Mouse (Mus musculus) liver, embryonic 13.5 days (tissue): ENCODE results near the gene Cd248. TPM values are rescaled to one million over a fixed set of nuclear protein-coding genes. Genes with fewer than 3 reads are reported as not detected.

Experiments used
- ATAC-seq: fragments of 200-750 bp; cut with Nextera tagmentation; 2 replicates; pipeline ENCODE4 v1.8.0; 2017; ENCODE audit warnings: low read depth, mild to moderate bottlenecking, moderate number of reproducible peaks, moderate library complexity
- DNase-seq: peaks from one replicate; pipeline ENCODE4 v3.0.0; 2022
- H3K27ac ChIP-seq: fragments of 300-500 bp; sonication (generic); 2 replicates; pipeline ENCODE4 v1.5.1; 2015; ENCODE audit warnings: moderate library complexity, mild to moderate bottlenecking, inconsistent platforms
- H3K27me3 ChIP-seq: fragments of 300-500 bp; sonication (generic); 2 replicates; pipeline ENCODE4 v1.6.1; 2015; ENCODE audit warnings: mild to moderate bottlenecking, inconsistent platforms
- H3K36me3 ChIP-seq: fragments of 300-500 bp; sonication (generic); 2 replicates; pipeline ENCODE4 v1.6.1; 2015; ENCODE audit warnings: mild to moderate bottlenecking, inconsistent platforms
- H3K4me1 ChIP-seq: fragments of 300-500 bp; sonication (generic); replicated peaks from 2 replicates; pipeline ENCODE4 v1.6.1; 2015; ENCODE audit warnings: inconsistent platforms
- H3K4me2 ChIP-seq: fragments of 300-500 bp; sonication (generic); 2 replicates; pipeline ENCODE4 v1.6.1; 2015; ENCODE audit warnings: inconsistent platforms, mild to moderate bottlenecking, moderate library complexity
- H3K4me3 ChIP-seq: fragments of 300-500 bp; sonication (generic); replicated peaks from 2 replicates; pipeline ENCODE4 v1.5.1; 2015; ENCODE audit warnings: mild to moderate bottlenecking, inconsistent platforms
- H3K9ac ChIP-seq: fragments of 300-500 bp; sonication (generic); 2 replicates; pipeline ENCODE4 v1.6.1; 2015; ENCODE audit warnings: mild to moderate bottlenecking, inconsistent platforms
- H3K9me3 ChIP-seq: fragments of 300-500 bp; sonication (generic); replicated peaks from 2 replicates; pipeline ENCODE4 v1.6.1; 2016; ENCODE audit warnings: inconsistent platforms
- WGBS: fragments of 180-500 bp; shearing (Covaris S2); methylation state at CpG from one replicate; pipeline ENCODE4 v1.1.7; 2015; ENCODE audit not compliant: insufficient replicate concordance; 5-methylcytosine and 5-hydroxymethylcytosine counted together
- polyA plus RNA-seq: library from polyadenylated mRNA; unstranded; fragments of >200 nt; fragmentation: Nextera tagmentation; extraction: Ambion mirVana; gene quantifications from 2 replicates; pipeline ENCODE4 v1.2.1, GENCODE M21; 2015

The Cd248 gene
- polyA plus RNA-seq, 1 experiment from 2014 or later = 3.1 TPM

DNA sequence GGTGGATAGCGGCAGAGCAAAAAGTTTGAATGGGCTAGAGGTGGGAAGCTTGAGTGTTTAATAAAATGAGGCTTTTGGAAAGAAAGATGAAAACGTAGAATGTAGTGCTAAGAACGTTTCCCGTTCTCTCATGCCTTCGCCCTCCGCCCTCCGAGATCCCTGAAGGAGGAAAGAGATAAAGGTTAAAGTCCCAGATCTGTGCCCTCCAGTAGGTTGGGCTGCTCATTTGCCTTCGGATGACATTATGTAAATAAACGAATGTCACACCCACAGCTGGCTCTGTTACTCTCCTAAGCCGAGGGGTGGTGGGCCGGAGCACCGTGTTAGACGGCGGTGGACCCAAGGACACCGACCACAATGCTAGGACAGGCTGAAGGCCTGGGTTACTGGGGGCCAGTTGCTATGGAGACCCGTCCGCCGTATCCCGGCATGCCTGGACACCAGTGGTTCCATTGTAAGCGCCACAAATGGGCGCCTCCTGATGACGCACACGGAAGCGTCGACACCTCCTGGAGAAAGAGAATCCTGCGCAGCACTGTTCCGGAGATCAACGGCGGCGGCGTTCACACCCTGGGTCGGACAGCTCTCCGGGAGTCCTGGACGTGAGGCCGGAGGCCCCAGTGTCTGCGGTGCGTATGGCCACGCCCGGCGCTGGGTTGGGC lies 26.9 kb upstream of the Cd248 start, which contains the start of gene Brms1:
Brms1 (plus strand) TSS at position 493 of the 662 bp plus-strand sequence.
- 3% methylated on average over 40 of the region's 40 CpGs for WGBS
- H3K36me3 ChIP-seq = peaks cover 18% of the 10 kb centered on the region; the same call in 1 of the 2 replicates
- peak within 1 kb of the TSS; percentile 82 for H3K27ac ChIP-seq
- H3K9me3 ChIP-seq = no peaks in the 10 kb centered on the region
- H3K4me1 ChIP-seq = peaks cover 45% of the 10 kb centered on the region
- DNase-seq (peak; percentile 82), ATAC-seq (peak; percentile 74)
- peak within 1 kb of the TSS; percentile 75 for H3K9ac ChIP-seq
- H3K4me2 ChIP-seq = peak within 1 kb of the TSS; percentile 95
- H3K27me3 ChIP-seq = no peaks in the 10 kb centered on the region
- peak within 1 kb of the TSS; percentile 75 for H3K4me3 ChIP-seq

DNA sequence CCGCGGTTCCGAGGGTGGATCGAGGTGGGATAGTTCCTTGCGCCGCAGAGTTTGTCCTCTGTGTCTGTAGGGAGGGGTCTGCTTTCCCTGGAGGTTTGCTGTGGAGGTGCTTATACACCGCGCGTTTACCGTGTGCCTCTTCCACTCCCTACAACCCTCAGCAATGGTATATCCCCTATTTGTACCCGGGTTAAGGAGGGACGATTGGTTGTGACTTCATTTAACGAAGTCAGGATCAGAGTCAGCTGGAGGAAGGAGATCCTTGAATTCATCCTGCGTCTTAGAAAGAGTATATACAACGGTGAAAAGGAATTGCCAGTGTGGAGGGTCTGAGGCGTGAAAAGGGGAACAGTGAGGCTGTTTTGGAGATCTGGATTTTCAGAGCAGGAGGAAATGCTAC lies 26.3 kb upstream of the Cd248 start:
- whole genome bisulfite sequencing = under 1% methylated on average over 16 of the region's 16 CpGs
- peak overlapping the region; percentile 75 for H3K9ac ChIP-seq
- peak overlapping the region; percentile 82 for H3K27ac ChIP-seq
- H3K4me3 ChIP-seq = peak overlapping the region; percentile 75
- H3K4me2 ChIP-seq = peak overlapping the region; percentile 95
- peaks cover 24% of the 10 kb centered on the region for H3K36me3 ChIP-seq
- peaks cover 45% of the 10 kb centered on the region for H3K4me1 ChIP-seq
- H3K27me3 ChIP-seq = no peaks in the 10 kb centered on the region
- ATAC-seq = no peak; the same call in 1 of the 2 replicates
- no peaks in the 10 kb centered on the region for H3K9me3 ChIP-seq
- DNase-seq = no peak

DNA sequence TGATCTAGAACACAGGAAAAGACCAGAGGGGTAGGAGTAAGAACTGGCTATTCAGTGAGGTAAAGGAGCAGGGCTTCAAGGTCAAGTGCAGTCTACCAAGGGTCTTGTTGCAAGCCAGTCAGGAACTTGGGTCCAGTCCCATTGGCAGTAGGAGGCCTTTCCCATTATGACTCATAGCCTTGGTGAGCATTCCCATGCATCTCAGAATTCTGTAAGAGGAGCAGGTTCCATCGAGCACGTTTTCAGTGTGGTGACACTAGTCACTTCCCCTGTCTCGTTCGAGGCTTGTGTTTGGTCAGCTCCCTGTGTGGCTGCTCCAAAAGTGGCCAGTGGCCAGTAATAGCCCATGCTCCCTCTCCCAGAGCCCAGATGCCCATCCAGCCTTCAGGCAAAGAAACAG lies 22.3 kb upstream of the Cd248 start:
- H3K4me1 ChIP-seq = peaks cover 22% of the 10 kb centered on the region
- WGBS = 68% methylated on average over 4 of the region's 4 CpGs
- no peak overlapping the region for H3K9ac ChIP-seq
- H3K27ac ChIP-seq = no peak overlapping the region
- no peak overlapping the region for H3K4me2 ChIP-seq
- peaks cover 54% of the 10 kb centered on the region for H3K36me3 ChIP-seq
- DNase-seq (no peak), ATAC-seq (no peak)
- H3K4me3 ChIP-seq = no peak overlapping the region
- H3K27me3 ChIP-seq = peaks cover 3% of the 10 kb centered on the region; the same call in 1 of the 2 replicates
- H3K9me3 ChIP-seq = no peaks in the 10 kb centered on the region

DNA sequence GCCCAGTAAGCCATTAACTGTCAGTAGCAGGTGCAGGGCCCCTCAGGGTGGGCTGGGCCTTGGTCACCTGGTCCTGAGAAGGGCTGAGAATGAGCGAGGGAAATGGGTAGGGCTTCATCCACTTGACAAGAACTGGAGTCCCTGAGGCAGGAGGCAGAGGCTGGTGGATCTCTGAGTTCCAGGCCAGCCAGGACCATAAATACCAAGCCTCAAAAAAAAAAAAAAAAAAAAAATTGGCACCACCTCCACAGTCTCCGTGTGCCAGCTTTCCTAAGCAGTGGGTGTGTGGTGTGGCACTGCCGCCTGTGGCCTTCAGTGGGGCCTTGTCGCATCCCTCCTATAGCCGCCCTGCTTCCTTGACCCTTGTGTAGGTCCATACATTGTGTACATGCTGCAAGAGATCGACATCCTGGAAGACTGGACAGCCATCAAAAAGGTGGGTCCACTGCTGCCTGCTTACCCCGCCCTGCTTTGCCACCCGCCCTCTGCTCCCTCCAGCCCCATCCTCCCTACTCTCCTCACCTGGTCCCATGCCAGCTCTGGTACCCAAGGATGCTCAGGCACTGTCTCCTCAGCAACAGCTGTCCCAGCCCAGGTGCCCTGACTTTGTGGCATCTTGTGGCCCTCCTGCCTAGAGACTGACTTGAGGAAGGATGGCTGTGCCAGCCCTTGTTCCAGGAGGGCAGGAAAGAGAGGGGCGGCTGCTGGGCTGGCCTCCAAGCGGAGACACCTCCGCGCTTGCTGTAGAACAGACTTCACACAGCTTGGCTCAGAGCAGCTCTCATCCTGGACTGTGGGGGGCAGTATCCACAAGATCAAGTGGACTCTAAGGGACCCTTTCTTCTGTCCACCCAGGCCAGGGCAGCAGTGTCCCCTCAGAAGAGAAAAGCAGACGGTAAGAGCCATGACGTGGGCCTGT lies 19.5 kb upstream of the Cd248 start:
- peaks cover 9% of the 10 kb centered on the region for H3K4me1 ChIP-seq
- H3K36me3 ChIP-seq = peaks cover 50% of the 10 kb centered on the region
- H3K4me3 ChIP-seq = no peak overlapping the region
- H3K9me3 ChIP-seq = no peaks in the 10 kb centered on the region
- H3K27ac ChIP-seq = no peak overlapping the region
- no peak for ATAC-seq
- no peak overlapping the region for H3K9ac ChIP-seq
- peaks cover 31% of the 10 kb centered on the region for H3K27me3 ChIP-seq
- DNase-seq = no peak
- no peak overlapping the region for H3K4me2 ChIP-seq
- WGBS = 77% methylated on average over 14 of the region's 14 CpGs

DNA sequence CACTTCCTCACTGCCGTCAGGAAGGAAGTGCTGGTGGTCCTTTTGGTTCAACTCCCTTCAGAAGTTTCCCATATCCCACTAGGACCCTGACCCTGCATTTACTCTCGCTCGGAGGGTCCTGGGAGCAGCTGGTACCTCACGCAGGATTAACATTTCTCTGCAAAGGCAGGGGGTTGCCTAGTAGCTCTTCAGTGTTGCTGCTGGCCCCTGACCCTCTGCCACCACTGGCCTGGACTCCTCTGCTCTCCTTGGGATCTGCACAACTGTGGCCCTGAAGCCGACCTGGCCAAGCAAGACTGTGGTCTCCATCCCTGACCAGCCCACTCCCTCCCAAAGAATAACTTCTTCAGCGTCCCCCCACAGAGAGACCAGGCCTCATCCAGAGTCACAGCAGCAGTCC lies 18.6 kb upstream of the Cd248 start:
- H3K4me3 ChIP-seq = no peak overlapping the region
- H3K27ac ChIP-seq = no peak overlapping the region
- WGBS = 69% methylated on average over 6 of the region's 6 CpGs
- peaks cover 41% of the 10 kb centered on the region for H3K27me3 ChIP-seq
- H3K9ac ChIP-seq = no peak overlapping the region
- ATAC-seq (no peak), DNase-seq (no peak)
- peaks cover 9% of the 10 kb centered on the region for H3K4me1 ChIP-seq
- no peaks in the 10 kb centered on the region for H3K9me3 ChIP-seq
- peaks cover 45% of the 10 kb centered on the region for H3K36me3 ChIP-seq
- no peak overlapping the region for H3K4me2 ChIP-seq

DNA sequence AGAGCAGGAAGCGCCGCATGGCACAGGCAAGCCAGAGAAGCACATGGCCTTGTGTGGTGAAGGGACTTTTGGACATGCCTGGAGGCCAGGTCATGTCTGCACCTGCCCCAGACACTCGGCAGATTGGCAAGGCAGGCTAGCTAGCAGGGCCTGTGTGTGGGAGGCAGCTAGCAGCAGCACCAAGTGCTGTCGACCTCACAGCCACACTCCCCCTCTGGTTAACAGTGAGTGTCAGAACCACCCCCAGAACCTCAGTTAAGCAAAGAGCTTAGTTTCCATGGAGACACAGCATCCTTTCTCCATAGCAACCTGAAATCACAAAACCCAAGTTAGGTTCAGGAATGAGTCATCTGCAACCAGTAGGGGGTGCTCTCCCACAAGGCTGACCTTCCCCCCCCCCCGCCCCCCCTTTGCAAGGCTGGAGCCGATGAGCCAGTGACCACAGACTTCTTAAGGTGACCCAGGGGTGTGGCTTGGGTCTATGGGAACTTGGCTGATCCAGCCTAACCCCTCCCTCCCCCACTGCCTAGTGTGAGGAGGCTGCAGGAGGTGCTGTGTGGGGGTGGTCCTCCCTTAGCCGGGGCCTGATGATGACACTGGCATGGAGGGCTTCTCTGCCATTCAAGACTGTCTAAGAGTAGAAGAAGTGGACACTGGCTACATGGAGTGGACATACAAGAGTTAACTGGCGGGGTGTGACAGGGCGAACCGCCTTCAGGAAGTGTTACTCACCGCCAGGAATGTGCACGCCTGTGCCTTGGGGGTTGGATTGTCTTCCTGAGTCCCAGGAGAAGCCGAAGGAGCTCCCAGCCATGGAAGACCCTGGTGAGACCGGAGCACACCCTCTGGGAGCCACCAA lies 17.6 kb upstream of the Cd248 start, which contains the start of gene Rin1:
Rin1 (plus strand) TSS at position 435 of the 859 bp plus-strand sequence.
- peak within 1 kb of the TSS; percentile 27; the same call in 1 of the 2 replicates for H3K4me2 ChIP-seq
- no peaks in the 10 kb centered on the region for H3K9me3 ChIP-seq
- no peak within 1 kb of the TSS for H3K9ac ChIP-seq
- WGBS = 23% methylated on average over 14 of the region's 14 CpGs
- peaks cover 49% of the 10 kb centered on the region for H3K27me3 ChIP-seq
- no peak within 1 kb of the TSS for H3K27ac ChIP-seq
- peaks cover 9% of the 10 kb centered on the region for H3K4me1 ChIP-seq
- DNase-seq (no peak), ATAC-seq (peak; percentile 25; the same call in 1 of the 2 replicates)
- peaks cover 41% of the 10 kb centered on the region for H3K36me3 ChIP-seq
- H3K4me3 ChIP-seq = peak within 1 kb of the TSS; percentile 20

DNA sequence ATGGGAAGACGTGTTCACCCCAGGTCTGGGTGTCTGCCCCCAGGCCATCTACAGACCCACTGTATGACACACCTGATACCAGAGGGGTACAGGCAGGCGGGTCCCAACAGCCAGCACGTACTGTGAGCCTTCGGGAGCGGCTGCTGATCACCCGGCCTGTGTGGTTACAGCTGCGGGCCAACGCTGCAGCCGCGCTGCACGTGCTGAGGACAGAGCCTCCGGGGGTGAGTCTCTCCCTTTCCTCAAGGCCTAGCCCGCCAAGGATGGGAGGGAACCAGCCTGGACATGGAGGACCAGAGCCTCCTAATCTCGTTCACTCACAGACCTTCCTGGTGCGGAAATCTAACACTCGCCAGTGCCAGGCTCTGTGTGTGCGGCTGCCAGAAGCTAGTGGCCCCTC lies 16.8 kb upstream of the Cd248 start:
- Histone ChIP-seq H3K27me3 (peaks cover 53% of the 10 kb centered on the region), H3K27ac (no peak overlapping the region), H3K9ac (no peak overlapping the region), H3K4me2 (peak overlapping the region; percentile 27; the same call in 1 of the 2 replicates), H3K4me3 (peak overlapping the region; percentile 20), H3K9me3 (no peaks in the 10 kb centered on the region), H3K36me3 (peaks cover 36% of the 10 kb centered on the region), H3K4me1 (peaks cover 9% of the 10 kb centered on the region)
- ATAC-seq = no peak
- DNase-seq = no peak
- 13% methylated on average over 17 of the region's 17 CpGs for WGBS

DNA sequence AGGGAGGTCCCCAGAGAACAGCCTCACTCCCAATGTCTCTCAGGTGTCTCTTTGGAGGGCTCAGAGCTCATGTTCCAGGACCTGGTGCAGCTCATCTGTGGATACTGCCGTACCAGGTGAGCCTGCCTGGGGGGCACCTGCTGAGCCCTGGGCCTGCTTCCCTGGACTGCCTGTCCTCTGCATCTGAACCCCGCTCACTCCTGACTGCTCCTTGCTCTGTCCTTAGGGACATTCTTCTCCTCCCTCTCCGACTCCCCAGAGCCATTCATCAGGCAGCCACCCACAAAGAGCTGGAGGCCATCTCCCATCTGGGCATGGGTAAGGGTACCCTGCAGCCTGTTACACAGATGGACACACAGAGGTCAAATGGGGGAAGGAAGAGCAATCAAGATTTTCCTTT lies 16.4 kb upstream of the Cd248 start:
- Histone ChIP-seq H3K4me2 (peak overlapping the region; percentile 27; the same call in 1 of the 2 replicates), H3K9me3 (no peaks in the 10 kb centered on the region), H3K27me3 (peaks cover 53% of the 10 kb centered on the region), H3K36me3 (peaks cover 31% of the 10 kb centered on the region), H3K9ac (no peak overlapping the region), H3K27ac (no peak overlapping the region), H3K4me1 (peaks cover 12% of the 10 kb centered on the region), H3K4me3 (no peak overlapping the region)
- WGBS = 54% methylated on average over 3 of the region's 3 CpGs
- DNase-seq (no peak), ATAC-seq (no peak)

DNA sequence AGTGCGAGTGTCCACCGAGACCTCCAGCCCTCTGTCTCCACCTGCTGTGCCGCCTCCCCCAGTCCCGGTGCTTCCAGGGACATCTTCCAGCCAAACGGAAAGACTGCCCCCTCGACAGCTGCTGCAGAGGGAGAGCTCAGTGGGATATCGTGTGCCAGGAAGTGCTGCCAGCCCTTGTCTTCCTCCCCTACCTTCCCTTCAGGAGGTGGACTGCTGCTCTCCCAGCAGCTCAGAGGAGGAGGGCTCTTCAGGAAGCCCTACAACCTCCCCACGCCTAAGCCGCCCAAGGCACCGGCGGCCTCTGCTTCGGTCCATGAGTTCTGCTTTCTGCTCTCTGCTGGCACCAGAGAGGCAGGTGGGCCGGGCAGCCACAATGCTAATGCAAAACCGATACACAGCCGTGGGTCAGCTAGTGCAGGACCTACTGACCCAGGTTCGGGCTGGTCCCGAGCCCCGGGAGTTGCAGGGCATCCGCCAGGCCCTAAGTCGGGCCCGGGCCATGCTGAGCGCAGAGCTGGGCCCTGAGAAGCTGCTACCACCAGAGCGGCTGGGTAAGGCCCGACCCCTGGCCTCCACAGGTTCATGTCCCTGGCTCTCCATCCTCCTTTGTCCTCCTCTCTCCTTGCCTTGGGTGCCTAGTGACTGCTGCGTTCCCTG lies 15.6 kb upstream of the Cd248 start:
- Histone ChIP-seq H3K4me2 (no peak overlapping the region), H3K9me3 (no peaks in the 10 kb centered on the region), H3K36me3 (peaks cover 23% of the 10 kb centered on the region), H3K9ac (no peak overlapping the region), H3K4me1 (peaks cover 18% of the 10 kb centered on the region), H3K27ac (no peak overlapping the region), H3K4me3 (no peak overlapping the region), H3K27me3 (peaks cover 53% of the 10 kb centered on the region)
- ATAC-seq (no peak), DNase-seq (no peak)
- WGBS = 38% methylated on average over 25 of the region's 25 CpGs

DNA sequence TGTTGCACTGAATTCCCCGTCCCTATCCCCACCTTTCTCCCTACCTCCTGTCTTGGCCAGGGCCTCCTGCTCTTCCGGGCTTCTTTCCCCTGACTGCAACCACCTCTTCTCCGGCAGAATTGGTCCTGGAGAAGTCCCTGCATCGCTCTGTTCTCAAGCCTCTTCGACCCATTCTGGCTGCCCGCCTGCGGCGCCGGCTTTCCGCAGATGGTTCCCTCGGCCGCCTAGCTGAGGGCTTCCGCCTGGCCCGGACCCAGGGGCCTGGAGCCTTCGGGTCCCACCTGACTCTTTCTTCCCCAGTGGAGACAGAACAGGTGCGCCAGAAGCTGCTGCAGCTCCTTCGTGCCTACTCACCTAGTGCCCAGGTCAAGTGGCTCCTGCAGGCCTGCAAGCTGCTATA lies 15.0 kb upstream of the Cd248 start:
- H3K4me2 ChIP-seq = no peak overlapping the region

More for the DNA sequence above, 15.0 kb upstream of the Cd248 start:
- Histone ChIP-seq H3K36me3 (peaks cover 18% of the 10 kb centered on the region), H3K27me3 (peaks cover 53% of the 10 kb centered on the region), H3K9ac (no peak overlapping the region), H3K9me3 (no peaks in the 10 kb centered on the region), H3K4me1 (peaks cover 23% of the 10 kb centered on the region), H3K4me3 (no peak overlapping the region), H3K27ac (no peak overlapping the region)
- ATAC-seq (no peak), DNase-seq (no peak)
- WGBS = 71% methylated on average over 17 of the region's 17 CpGs
